Mouse (Mus musculus) MEL (cell line): ENCODE measurements around the gene Rgs9.

Experiments
- CTCF ChIP-seq, 3 experiments: IDR thresholded peaks in 2 of 3; conservative IDR thresholded peaks in 1 of 3; 2 replicates each; pipeline ENCODE4 v1.5.1; 2011 to 2012; ENCODE audit warnings: low read length in 3 of 3, low read depth in 2 of 3, mild to moderate bottlenecking in 2 of 3, improper control_type of control experiment in 1 of 3, inconsistent platforms in 1 of 3, mixed read lengths in 1 of 3, moderate library complexity in 1 of 3; ENCODE audit not compliant: control insufficient read depth in 1 of 3, insufficient read depth in 1 of 3, poor library complexity in 1 of 3, severe bottlenecking in 1 of 3
- ELF1 ChIP-seq: IDR thresholded peaks from 2 replicates; pipeline ENCODE4 v1.6.1; 2014; ENCODE audit warnings: low read depth, mild to moderate bottlenecking, inconsistent platforms, low read length, improper control_type of control experiment, moderate library complexity
- EP300 ChIP-seq, 2 experiments: IDR thresholded peaks; 2 replicates each; pipeline ENCODE4 v1.6.1; 2011; ENCODE audit warnings: improper control_type of control experiment in 2 of 2, low read length in 2 of 2, low read depth in 1 of 2, mild to moderate bottlenecking in 1 of 2
- HCFC1 ChIP-seq: IDR thresholded peaks from 2 replicates; pipeline ENCODE4 v1.6.1; 2012; ENCODE audit warnings: low read depth, mild to moderate bottlenecking, inconsistent platforms, low read length, improper control_type of control experiment, moderate library complexity
- KAT2A ChIP-seq: conservative IDR thresholded peaks from 2 replicates; pipeline ENCODE4 v1.6.1; 2012; ENCODE audit warnings: low read depth, low read length, improper control_type of control experiment, inconsistent platforms
- MAFK ChIP-seq: IDR thresholded peaks from 2 replicates; pipeline ENCODE4 v1.6.1; 2011; ENCODE audit warnings: low read depth, mild to moderate bottlenecking, low read length, improper control_type of control experiment, borderline replicate concordance
- MXI1 ChIP-seq: IDR thresholded peaks from 2 replicates; pipeline ENCODE4 v1.6.1; 2011; ENCODE audit warnings: mild to moderate bottlenecking, low read depth, low read length, improper control_type of control experiment
- NRF1 ChIP-seq: IDR thresholded peaks from 2 replicates; pipeline ENCODE4 v1.6.1; 2014; ENCODE audit warnings: low read depth, mild to moderate bottlenecking, inconsistent platforms, low read length, improper control_type of control experiment, moderate library complexity; ENCODE audit not compliant: poor library complexity, insufficient read depth, severe bottlenecking
- POLR2A ChIP-seq, 2 experiments: IDR thresholded peaks; 2 replicates each; pipeline ENCODE4 v1.6.1; 2011 to 2012; ENCODE audit warnings: low read length in 2 of 2, mild to moderate bottlenecking in 2 of 2, control low read depth in 1 of 2, improper control_type of control experiment in 1 of 2, low read depth in 1 of 2, moderate library complexity in 1 of 2; ENCODE audit not compliant: control insufficient read depth in 1 of 2, insufficient read depth in 1 of 2, poor library complexity in 1 of 2
- RCOR1 ChIP-seq: IDR thresholded peaks from 2 replicates; pipeline ENCODE4 v1.6.1; 2012; ENCODE audit warnings: low read depth, mild to moderate bottlenecking, inconsistent platforms, low read length, improper control_type of control experiment
- TAL1 ChIP-seq: IDR thresholded peaks from 2 replicates; pipeline ENCODE4 v1.6.1; 2012; ENCODE audit warnings: mild to moderate bottlenecking, inconsistent platforms, low read length, moderate library complexity, mixed read lengths
- USF1 ChIP-seq: IDR thresholded peaks from 2 replicates; pipeline ENCODE4 v1.6.1; 2014; ENCODE audit warnings: low read depth, mild to moderate bottlenecking, inconsistent platforms, low read length, improper control_type of control experiment, moderate library complexity
- USF2 ChIP-seq, 2 experiments: IDR thresholded peaks; 2 replicates each; pipeline ENCODE4 v1.6.1; 2011 to 2012; ENCODE audit warnings: improper control_type of control experiment in 2 of 2, low read length in 2 of 2, borderline replicate concordance in 1 of 2, inconsistent platforms in 1 of 2, low read depth in 1 of 2, mild to moderate bottlenecking in 1 of 2; ENCODE audit not compliant: insufficient read depth in 1 of 2
- ZKSCAN1 ChIP-seq: IDR thresholded peaks from 2 replicates; pipeline ENCODE4 v1.6.1; 2012; ENCODE audit warnings: low read depth, mild to moderate bottlenecking, inconsistent platforms, low read length, improper control_type of control experiment, moderate library complexity

DNA sequence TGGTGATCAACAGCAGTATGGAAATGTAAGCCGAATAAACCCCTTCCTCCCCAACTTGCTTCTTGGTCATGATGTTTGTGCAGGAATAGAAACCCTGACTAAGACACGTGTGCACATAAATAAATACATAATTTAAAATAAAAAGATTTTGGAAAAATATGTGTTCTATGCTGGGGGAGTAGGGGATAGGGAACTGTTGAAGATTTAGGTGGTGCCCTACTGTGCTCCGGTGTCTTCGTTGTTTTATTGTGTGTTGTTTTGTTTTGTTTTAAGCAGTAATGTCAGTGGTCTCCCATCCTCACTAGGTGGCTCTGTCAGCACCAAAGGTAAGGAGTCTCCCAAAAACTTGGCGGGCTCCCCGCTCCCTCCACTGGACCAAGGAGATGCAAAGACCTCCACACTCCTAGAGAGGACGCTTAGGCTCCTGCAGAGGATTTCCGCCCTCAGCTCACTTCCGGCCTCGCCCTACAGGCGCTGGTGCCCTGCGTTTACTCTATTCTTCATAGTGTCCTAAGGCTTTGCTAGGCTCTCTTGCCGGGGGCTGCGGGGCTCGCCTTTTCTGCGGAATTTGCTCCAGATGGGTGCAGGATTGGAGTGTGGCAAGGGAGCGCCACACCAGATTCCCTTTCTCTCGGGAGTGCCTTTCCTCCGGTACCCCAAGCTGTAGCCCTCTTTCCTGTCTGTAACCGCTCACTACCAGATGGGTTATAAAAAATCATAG lies 14.1 kb upstream of the Rgs9 start:
- TF ChIP-seq POLR2A (IDR thresholded peaks at IDR 0.05; ENCODE audit: control insufficient read depth in 1 of 2, insufficient read depth in 1 of 2, low read depth in 1 of 2, low read length in 2 of 2, poor library complexity in 1 of 2) (no peak), CTCF (IDR thresholded peaks at IDR 0.05 in 2 of 3, conservative IDR thresholded peaks at IDR 0.05 in 1 of 3; ENCODE audit: control insufficient read depth in 1 of 3, insufficient read depth in 1 of 3, low read depth in 2 of 3, low read length in 3 of 3, poor library complexity in 1 of 3, severe bottlenecking in 1 of 3) (no peak), EP300 (IDR thresholded peaks at IDR 0.05; ENCODE audit: low read depth in 1 of 2, low read length in 2 of 2) (no peak), RCOR1 (no peak), MAFK (no peak), USF2 (IDR thresholded peaks at IDR 0.05; ENCODE audit: borderline replicate concordance in 1 of 2, insufficient read depth in 1 of 2, low read depth in 1 of 2, low read length in 2 of 2) (no peak), ELF1 (no peak), MXI1 (no peak), USF1 (no peak), TAL1 (no peak), HCFC1 (no peak), ZKSCAN1 (no peak), NRF1 (no peak), KAT2A (no peak)
